Mouse (Mus musculus) liver, adult 2 months (tissue): ENCODE results near the gene Gm3298. TPM values are rescaled to one million over a fixed set of nuclear protein-coding genes. Genes with fewer than 3 reads are reported as not detected.
"Not testable (repeated sequence)": the region's sequence is repeated elsewhere in the genome, so short reads cannot be mapped to it uniquely, and the experiment has no call there.

ENCODE experiments used
- DNase-seq: peaks from one replicate; pipeline ENCODE4 v3.0.0-alpha.2; 2011; ENCODE audit warnings: low read depth, low spot score; ENCODE audit errors: extremely low read depth
- H3K27ac ChIP-seq: fragments of 200-500 bp; replicated peaks from 2 replicates; pipeline ENCODE4 v1.5.1; 2012; ENCODE audit warnings: low read depth, mild to moderate bottlenecking, control low read depth, inconsistent platforms, low read length; ENCODE audit not compliant: insufficient read depth
- H3K27me3 ChIP-seq: fragments of 200-500 bp; 2 replicates; pipeline ENCODE4 v1.6.1; 2012; ENCODE audit warnings: mild to moderate bottlenecking, moderate library complexity, low read length, inconsistent platforms; ENCODE audit not compliant: control insufficient read depth, insufficient read depth
- H3K36me3 ChIP-seq: fragments of 200-500 bp; 2 replicates; pipeline ENCODE4 v1.6.1; 2012; ENCODE audit warnings: low read length, inconsistent platforms; ENCODE audit not compliant: control insufficient read depth, insufficient read depth
- H3K4me1 ChIP-seq: fragments of 200-500 bp; 2 replicates; pipeline ENCODE4 v1.6.1; 2011; ENCODE audit warnings: low read length; ENCODE audit not compliant: control insufficient read depth, insufficient read depth
- H3K4me3 ChIP-seq: fragments of 200-500 bp; 2 replicates; pipeline ENCODE4 v1.5.1; 2011; ENCODE audit warnings: low read depth, mild to moderate bottlenecking, control low read depth, low read length, moderate library complexity; ENCODE audit not compliant: insufficient read depth
- H3K79me2 ChIP-seq: fragments of 200-500 bp; 2 replicates; pipeline ENCODE4 v1.6.1; 2012; ENCODE audit warnings: inconsistent platforms, mild to moderate bottlenecking, low read length, moderate library complexity; ENCODE audit not compliant: control insufficient read depth, insufficient read depth
- H3K9ac ChIP-seq: fragments of 200-500 bp; 2 replicates; pipeline ENCODE4 v1.6.1; 2012; ENCODE audit warnings: low read depth, mild to moderate bottlenecking, control low read depth, inconsistent platforms, low read length
- WGBS: fragments of 180-500 bp; shearing (Covaris S2); methylation state at CpG from one replicate; pipeline ENCODE4 v1.1.7; 2018; 5-methylcytosine and 5-hydroxymethylcytosine counted together
- polyA plus RNA-seq: library from polyadenylated mRNA; depleted of rRNA; stranded (reverse); fragments of >200 nt; gene quantifications from 2 replicates; pipeline ENCODE4 v1.2.3, GENCODE M21; 2012; rRNA removed
- total RNA-seq: library from RNA; depleted of rRNA; stranded (reverse); fragments of >200 nt; gene quantifications from 2 replicates; pipeline ENCODE4 v1.2.3, GENCODE M21; 2014; rRNA removed

The Gm3298 gene
- not detected in 2 replicates for total RNA-seq
- polyA plus RNA-seq: not detected in 2 replicates

DNA sequence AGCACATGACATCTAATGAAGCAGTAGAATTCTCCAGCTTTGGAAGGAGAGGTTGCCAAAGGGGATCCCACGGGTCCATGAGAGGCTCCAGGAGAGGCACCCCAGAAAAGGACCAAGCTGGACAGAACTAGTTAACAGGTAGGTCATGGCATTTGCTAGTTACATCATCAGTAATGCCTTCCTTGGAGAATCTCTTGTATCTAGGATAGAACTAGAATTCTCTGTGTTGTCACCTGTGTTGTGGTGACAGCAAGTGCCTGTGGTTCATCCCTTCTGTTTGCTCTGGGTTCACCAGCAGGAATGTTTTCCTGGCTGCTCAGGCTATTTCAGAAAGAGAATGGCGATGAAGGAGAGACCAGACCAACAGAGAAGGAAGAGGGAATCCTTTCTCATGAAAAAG is at the start of gene Gm3298:
Gm3298 (plus strand) TSS at position 301 of the 400 bp plus-strand sequence.
- not testable (repeated sequence) for DNase-seq, H3K27ac ChIP-seq
- 67% methylated on average over 1 of the region's 2 CpGs for WGBS

GRCm38 (mm10) chr14:4983635-4984034 is 32.1 kb upstream of the Gm3298 start, which contains the start of gene Gm8297:
Gene Gm8297, plus strand, starts transcription at chr14:4983935.
- H3K4me1 ChIP-seq, H3K36me3 ChIP-seq, H3K27me3 ChIP-seq, H3K4me3 ChIP-seq, H3K9ac ChIP-seq, H3K27ac ChIP-seq, H3K79me2 ChIP-seq, DNase-seq: not testable (repeated sequence)

More for the DNA sequence above, at the start of gene Gm3298:
- not testable (repeated sequence) for H3K4me3 ChIP-seq, H3K4me1 ChIP-seq, H3K79me2 ChIP-seq, H3K9ac ChIP-seq, H3K27me3 ChIP-seq, H3K36me3 ChIP-seq

DNA sequence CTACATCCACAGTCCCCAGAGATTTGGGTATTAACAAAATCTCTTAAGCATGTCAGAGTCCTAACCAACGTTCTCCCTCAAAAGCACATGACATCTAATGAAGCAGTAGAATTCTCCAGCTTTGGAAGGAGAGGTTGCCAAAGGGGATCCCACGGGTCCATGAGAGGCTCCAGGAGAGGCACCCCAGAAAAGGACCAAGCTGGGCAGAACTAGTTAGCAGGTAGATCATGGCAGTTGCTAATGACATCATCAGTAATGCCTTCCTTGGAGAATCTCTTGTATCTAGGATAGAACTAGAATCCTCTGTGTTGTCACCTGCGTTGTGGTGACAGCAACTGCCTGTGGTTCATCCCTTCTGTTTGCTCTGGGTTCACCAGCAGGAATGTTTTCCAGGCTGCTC is 34.6 kb downstream of the Gm3298 start, which contains the start of gene 4930555G01Rik:
4930555G01Rik (plus strand) TSS at position 301 of the 400 bp plus-strand sequence.
- no CpG with 5 or more reads among the region's 3 CpGs for WGBS
- not testable (repeated sequence) for DNase-seq

More for the DNA sequence above, 34.6 kb downstream of the Gm3298 start, which contains the start of gene 4930555G01Rik:
- not testable (repeated sequence) for H3K27me3 ChIP-seq, H3K9ac ChIP-seq, H3K27ac ChIP-seq, H3K36me3 ChIP-seq, H3K4me1 ChIP-seq, H3K4me3 ChIP-seq, H3K79me2 ChIP-seq

Other genes starting within 250 kb of the Gm3298 start
- gene Gm9602, start 239.6 kb upstream of the Gm3298 start, total RNA-seq: not detected in 2 replicates
- not detected in 2 replicates for gene Gm9602, start 239.6 kb upstream of the Gm3298 start, polyA plus RNA-seq
- not detected in 2 replicates for gene Gm3269, start 177.8 kb upstream of the Gm3298 start, total RNA-seq
- gene Gm3269, start 177.8 kb upstream of the Gm3298 start, polyA plus RNA-seq: not detected in 2 replicates
- not detected in 2 replicates for gene Gm3264, start 160.3 kb upstream of the Gm3298 start, total RNA-seq
- not detected in 2 replicates for gene Gm3264, start 160.3 kb upstream of the Gm3298 start, polyA plus RNA-seq
- gene Gm3278, start 123.5 kb upstream of the Gm3298 start, total RNA-seq: not detected in 2 replicates
- gene Gm3278, start 123.5 kb upstream of the Gm3298 start, polyA plus RNA-seq: not detected in 2 replicates
- gene Gm8297, start 32.0 kb upstream of the Gm3298 start, total RNA-seq: not detected in 2 replicates
- gene Gm8297, start 32.0 kb upstream of the Gm3298 start, polyA plus RNA-seq: not detected in 2 replicates
- gene 4930555G01Rik, start 34.7 kb downstream of the Gm3298 start, total RNA-seq: not detected in 2 replicates
- gene 4930555G01Rik, start 34.7 kb downstream of the Gm3298 start, polyA plus RNA-seq: not detected in 2 replicates
- gene Gm8281, start 55.1 kb downstream of the Gm3298 start, total RNA-seq: not detected in 2 replicates
- gene Gm8281, start 55.1 kb downstream of the Gm3298 start, polyA plus RNA-seq: not detected in 2 replicates
- gene Gm8279, start 115.6 kb downstream of the Gm3298 start, total RNA-seq: not detected in 2 replicates
- not detected in 2 replicates for gene Gm8279, start 115.6 kb downstream of the Gm3298 start, polyA plus RNA-seq
- not detected in 2 replicates for gene Gm3317, start 148.6 kb downstream of the Gm3298 start, total RNA-seq
- not detected in 2 replicates for gene Gm3317, start 148.6 kb downstream of the Gm3298 start, polyA plus RNA-seq
- gene Gm8271, start 169.9 kb downstream of the Gm3298 start, total RNA-seq: not detected in 2 replicates
- gene Gm8271, start 169.9 kb downstream of the Gm3298 start, polyA plus RNA-seq: not detected in 2 replicates
- not detected in 2 replicates for gene Gm3526, start 244.7 kb downstream of the Gm3298 start, total RNA-seq
- not detected in 2 replicates for gene Gm3526, start 244.7 kb downstream of the Gm3298 start, polyA plus RNA-seq